Mouse (Mus musculus): ENCODE results near the gene Zdhhc4. TPM values are rescaled to one million over a fixed set of nuclear protein-coding genes. Genes with fewer than 3 reads are reported as not detected.

Zdhhc4 gene
- polyA plus RNA-seq, 1 experiment from 2014 or later: 54.0 TPM

DNA sequence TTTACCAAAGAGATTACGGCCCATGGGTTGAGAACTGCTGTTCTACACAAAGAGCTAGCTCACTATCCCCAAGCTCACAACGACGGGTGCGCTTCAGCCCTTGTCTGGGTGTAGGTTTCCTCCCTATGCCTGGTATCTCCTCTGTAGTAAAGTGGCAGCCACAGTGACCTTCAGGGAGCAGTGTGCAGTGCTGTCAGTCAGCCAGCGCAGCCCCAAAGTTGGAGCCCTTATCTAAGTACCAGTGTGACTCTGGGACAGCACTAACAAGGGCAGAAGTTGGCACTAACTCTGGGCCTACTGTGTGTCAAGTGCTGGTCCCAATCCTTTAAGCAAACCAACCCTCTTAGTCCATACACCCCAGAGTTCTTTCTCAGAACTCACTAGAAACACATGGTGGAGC lies 20.2 kb downstream of the Zdhhc4 start:
- in situ Hi-C loops (cut with MboI; ENCODE audit: low pct_unique_long_range_greater_than_20kb): no loop called here
- DNase-seq (ENCODE audit: low read depth, low spot score) (no peak), ATAC-seq (no peak)
- TF ChIP-seq CTCF (IDR thresholded peaks at IDR 0.05): no peak
- ChIA-PET POLR2A (interaction anchor here (1.5 kb wide), 1 partner anchor 35 kb away, joined by 3 read pairs; no protein-coding TSS in a partner anchor), CTCF (interaction anchor here (1.3 kb wide), 1 partner anchor 13 kb away, joined by 5 read pairs; no protein-coding TSS in a partner anchor)
- H3K27me3 ChIP-seq: no peaks in the 10 kb centered on the region

DNA sequence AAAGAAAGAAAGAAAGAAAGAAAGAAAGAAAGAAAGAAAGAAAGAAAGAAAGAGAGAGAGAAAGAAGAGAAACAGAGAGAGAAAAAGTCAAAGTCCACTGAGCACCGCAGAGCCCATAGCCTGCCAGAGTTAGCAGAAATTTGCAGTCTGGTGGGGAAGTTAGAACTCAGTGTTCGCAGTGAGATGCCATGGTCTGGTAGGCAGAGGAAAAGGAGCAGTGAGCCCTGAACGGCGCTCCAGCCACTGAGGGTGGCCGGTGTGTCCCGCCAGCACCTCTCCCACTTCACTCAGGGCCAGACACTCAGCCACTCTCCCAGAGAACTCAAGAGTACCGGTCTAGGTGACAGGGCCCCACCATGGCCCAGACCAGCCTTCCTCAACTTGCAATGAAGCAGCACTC lies 24.8 kb downstream of the Zdhhc4 start:
- no peak for DNase-seq (ENCODE audit: low read depth, low spot score)
- POLR2A ChIA-PET: no interaction called here
- H3K27me3 ChIP-seq: no peaks in the 10 kb centered on the region
- CTCF ChIA-PET: no interaction called here
- in situ Hi-C loops (cut with MboI; ENCODE audit: low pct_unique_long_range_greater_than_20kb): no loop called here
- no peak for ATAC-seq
- no peak for TF ChIP-seq CTCF (IDR thresholded peaks at IDR 0.05)

DNA sequence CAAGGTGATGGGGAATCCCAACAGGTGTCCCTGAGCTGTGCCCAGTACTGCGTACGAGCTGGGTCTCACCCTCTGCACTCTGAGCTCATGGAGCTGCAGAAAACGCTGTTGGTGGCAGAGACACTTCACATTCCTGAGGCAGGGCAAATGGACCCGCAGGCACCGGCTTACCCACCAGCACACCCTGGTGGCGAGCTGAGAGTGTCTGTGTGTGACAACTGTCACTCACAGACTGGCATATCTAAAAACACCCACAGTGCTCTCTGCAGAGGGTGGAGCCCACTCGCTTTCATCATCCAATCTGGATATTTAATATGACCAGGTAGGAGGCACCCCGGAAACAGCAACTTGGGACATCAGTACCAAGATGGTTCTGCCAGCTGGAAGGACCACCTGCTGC lies 27.8 kb downstream of the Zdhhc4 start:
- POLR2A ChIA-PET: no interaction called here
- in situ Hi-C loops (cut with MboI; ENCODE audit: low pct_unique_long_range_greater_than_20kb): no loop called here
- DNase-seq (ENCODE audit: low read depth, low spot score) (no peak), ATAC-seq (no peak)
- TF ChIP-seq CTCF (IDR thresholded peaks at IDR 0.05): no peak
- CTCF ChIA-PET: interaction anchor here (1.2 kb wide), 1 partner anchor 216 kb away, joined by 4 read pairs; no protein-coding TSS in a partner anchor
- no peaks in the 10 kb centered on the region for H3K27me3 ChIP-seq

DNA sequence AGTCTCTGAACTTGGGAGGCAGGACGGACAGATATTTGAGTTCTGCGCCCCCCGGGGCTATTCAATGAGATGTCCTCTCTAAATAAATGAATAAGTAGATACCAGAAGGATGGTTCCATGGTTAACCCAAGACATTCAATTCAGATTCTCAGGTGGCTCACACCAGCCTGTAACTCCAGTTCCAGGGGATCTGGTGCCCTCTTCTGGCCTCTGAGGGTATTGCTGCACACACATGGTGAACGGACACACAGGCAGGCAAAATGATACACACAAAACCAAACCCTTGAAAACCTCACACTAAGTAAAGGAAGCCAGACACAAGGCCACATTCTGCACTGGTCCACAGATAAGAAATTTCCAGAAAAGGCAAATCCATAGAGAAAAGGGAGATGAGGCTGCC lies 29.4 kb downstream of the Zdhhc4 start:
- no peaks in the 10 kb centered on the region for H3K27me3 ChIP-seq
- DNase-seq (ENCODE audit: low read depth, low spot score): no peak
- POLR2A ChIA-PET: no interaction called here
- no peak for TF ChIP-seq CTCF (IDR thresholded peaks at IDR 0.05)
- ATAC-seq: no peak
- CTCF ChIA-PET: no interaction called here
- in situ Hi-C loops (cut with MboI; ENCODE audit: low pct_unique_long_range_greater_than_20kb): loop anchor here (5.0 kb wide), 1 partner anchor 62 kb away; the partner anchor contains the start of gene Zfp12

DNA sequence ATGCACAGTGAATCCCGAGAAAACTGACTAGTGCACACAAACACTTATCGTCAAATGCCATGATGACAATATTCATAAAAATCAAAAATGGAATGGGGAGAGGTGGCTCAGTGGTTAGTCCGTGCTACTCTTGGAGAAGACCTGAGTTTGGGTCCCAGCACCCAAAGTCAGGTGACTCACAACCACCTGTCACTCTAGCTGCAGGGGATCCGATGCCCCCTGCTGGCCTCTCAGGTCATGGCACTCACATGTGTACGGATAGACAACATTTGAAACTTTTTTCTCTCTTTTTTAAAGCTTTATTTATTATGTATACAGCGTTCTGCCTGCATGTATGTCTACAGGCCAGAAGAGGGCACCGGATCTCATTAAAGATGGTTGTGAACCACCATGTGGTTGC lies 30.7 kb downstream of the Zdhhc4 start:
- no peaks in the 10 kb centered on the region for H3K27me3 ChIP-seq
- ATAC-seq (no peak), DNase-seq (ENCODE audit: low read depth, low spot score) (no peak)
- TF ChIP-seq CTCF (IDR thresholded peaks at IDR 0.05): no peak
- in situ Hi-C loops (cut with MboI; ENCODE audit: low pct_unique_long_range_greater_than_20kb): loop anchor here (5.0 kb wide), 1 partner anchor 61 kb away; the partner anchor contains the start of gene Zfp12
- ChIA-PET CTCF (no interaction called here), POLR2A (interaction anchor here (1.5 kb wide), 1 partner anchor 26 kb away, joined by 3 read pairs; no protein-coding TSS in a partner anchor)

DNA sequence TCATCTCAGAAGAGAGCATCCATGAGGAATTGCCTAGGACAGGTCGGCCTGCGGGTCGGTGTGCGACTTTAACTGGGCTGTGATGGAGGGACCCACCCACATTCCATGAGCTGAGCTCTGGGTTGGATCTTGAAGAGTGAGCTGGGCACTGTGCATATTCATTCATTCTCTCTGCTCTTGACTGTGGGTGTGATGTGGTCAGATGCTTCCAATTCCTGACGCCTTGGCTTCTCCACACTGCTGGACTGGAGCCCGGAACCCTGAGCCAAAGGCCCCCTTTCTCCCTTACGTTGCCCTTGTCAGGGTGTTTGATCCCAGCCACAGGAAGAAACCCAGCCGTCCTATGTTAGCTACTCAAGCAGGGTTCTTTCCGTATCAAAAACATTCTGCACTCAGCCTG lies 31.1 kb downstream of the Zdhhc4 start:
- in situ Hi-C loops (cut with MboI; ENCODE audit: low pct_unique_long_range_greater_than_20kb): loop anchor here (5.0 kb wide), 1 partner anchor 61 kb away; the partner anchor contains the start of gene Zfp12
- ChIA-PET POLR2A (interaction anchor here (1.5 kb wide), 1 partner anchor 26 kb away, joined by 3 read pairs; no protein-coding TSS in a partner anchor), CTCF (no interaction called here)
- TF ChIP-seq CTCF (IDR thresholded peaks at IDR 0.05): no peak
- ATAC-seq (no peak), DNase-seq (ENCODE audit: low read depth, low spot score) (no peak)
- no peaks in the 10 kb centered on the region for H3K27me3 ChIP-seq

DNA sequence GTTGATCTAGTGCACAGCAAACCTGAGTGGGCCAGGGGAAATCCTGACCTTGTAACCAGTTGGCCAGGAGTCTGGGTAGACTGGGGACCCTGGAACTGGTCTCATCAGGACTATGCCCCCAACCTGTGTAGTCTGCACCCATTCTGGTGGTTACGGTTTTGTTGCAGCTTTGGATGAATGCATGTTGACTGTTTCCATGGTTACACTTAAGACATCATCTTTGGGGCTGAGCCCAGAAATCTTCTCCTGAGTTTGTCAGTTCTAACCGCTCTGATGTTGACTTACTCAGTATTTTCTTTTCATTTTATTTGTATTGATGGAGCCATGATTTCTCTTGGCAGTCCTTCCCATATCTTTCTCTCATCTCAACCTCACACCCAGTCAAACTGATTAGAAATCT lies 33.7 kb downstream of the Zdhhc4 start:
- TF ChIP-seq CTCF (IDR thresholded peaks at IDR 0.05): no peak
- DNase-seq (ENCODE audit: low read depth, low spot score) (no peak), ATAC-seq (no peak)
- POLR2A ChIA-PET: interaction anchor here (0.8 to 0.9 kb wide), 2 partner anchors 31 to 472 kb away, joined by 3 read pairs; no protein-coding TSS in a partner anchor
- in situ Hi-C loops (cut with MboI; ENCODE audit: low pct_unique_long_range_greater_than_20kb): loop anchor here (5.0 kb wide), 1 partner anchor 58 kb away; the partner anchor contains the start of gene Zfp12
- CTCF ChIA-PET: interaction anchor here (1.0 to 6.3 kb wide), 3 partner anchors 11 to 14 kb away, joined by 3 to 28 read pairs (median 5); no protein-coding TSS in a partner anchor
- H3K27me3 ChIP-seq: no peaks in the 10 kb centered on the region

DNA sequence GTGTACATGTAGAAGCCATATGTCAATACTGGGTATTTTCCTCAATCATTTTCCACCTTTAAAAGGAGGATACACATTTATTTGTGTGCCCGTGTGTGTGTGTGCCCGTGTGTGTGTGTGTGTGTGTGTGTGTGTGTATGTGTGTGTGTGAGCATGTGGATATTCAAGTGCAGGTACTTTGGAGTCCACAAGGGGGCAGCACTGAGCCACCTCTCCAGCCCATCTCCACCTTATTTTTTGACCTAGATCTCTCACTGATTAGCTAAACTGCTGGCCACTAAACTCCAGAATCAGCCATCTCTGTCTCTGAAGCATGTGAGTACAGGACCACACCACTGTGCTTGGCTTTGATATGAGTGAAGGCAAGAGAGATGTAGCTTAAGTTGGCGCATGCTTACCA lies 34.2 kb downstream of the Zdhhc4 start:
- ATAC-seq (no peak), DNase-seq (ENCODE audit: low read depth, low spot score) (no peak)
- no peak for TF ChIP-seq CTCF (IDR thresholded peaks at IDR 0.05)
- POLR2A ChIA-PET: interaction anchor here (0.8 to 1.6 kb wide), 3 partner anchors 20 to 472 kb away, joined by 3 to 5 read pairs (median 3); partner anchors contain the start of gene E130309D02Rik
- no peaks in the 10 kb centered on the region for H3K27me3 ChIP-seq
- in situ Hi-C loops (cut with MboI; ENCODE audit: low pct_unique_long_range_greater_than_20kb): loop anchor here (5.0 kb wide), 1 partner anchor 58 kb away; the partner anchor contains the start of gene Zfp12
- CTCF ChIA-PET: interaction anchor here (1.0 to 6.3 kb wide), 3 partner anchors 11 to 14 kb away, joined by 3 to 28 read pairs (median 5); no protein-coding TSS in a partner anchor

DNA sequence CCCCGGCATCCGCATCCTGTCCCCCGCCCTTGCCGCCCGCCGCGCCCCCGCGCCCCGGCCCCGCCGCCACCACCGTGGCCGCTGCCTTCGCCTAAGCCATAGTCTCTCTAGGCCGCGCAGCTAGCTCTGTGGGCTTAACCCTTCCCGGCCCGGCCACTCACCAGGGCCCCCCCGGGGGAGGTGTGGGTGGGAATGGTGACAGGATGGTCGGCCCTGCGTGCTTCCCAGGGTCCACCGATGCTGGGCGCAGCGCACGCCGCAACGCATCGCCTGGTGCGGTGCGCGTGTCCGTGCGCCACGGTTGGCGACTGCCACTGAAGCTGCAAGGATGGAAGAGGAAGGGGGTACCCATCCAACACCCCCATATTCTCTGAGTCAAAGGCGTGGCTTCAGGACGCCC lies 35.7 kb downstream of the Zdhhc4 start, which contains the start of gene Zfp853:
Zfp853 (minus strand) TSS at position 220 of the 400 bp plus-strand sequence.
- no peak for ATAC-seq
- H3K27me3 ChIP-seq: no peaks in the 10 kb centered on the region

DNA sequence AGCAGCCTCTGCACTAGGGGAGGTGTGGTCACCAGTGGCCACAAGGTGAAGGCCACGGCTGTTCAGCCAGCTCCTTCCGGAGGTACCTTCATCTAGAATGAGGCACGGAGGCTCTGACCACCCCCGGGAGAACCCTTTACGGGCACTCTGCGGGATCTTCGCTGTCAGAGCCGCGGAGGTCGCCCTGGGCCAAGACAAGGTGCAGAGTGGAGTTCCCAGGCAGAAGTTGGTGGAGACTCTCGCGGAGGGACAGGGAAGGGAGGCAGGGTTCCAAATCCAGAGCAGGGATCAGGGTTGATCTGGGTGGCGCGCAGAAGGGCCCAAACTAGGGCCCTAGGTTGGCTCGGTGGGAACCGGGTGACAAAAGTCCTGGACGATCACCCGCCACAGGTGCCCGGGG lies 36.2 kb downstream of the Zdhhc4 start:
- CTCF ChIA-PET: interaction anchor here (6.3 kb wide), 1 partner anchor 11 kb away, joined by 28 read pairs; no protein-coding TSS in a partner anchor
- TF ChIP-seq CTCF (IDR thresholded peaks at IDR 0.05): no peak
- DNase-seq (ENCODE audit: low read depth, low spot score): no peak
- in situ Hi-C loops (cut with MboI; ENCODE audit: low pct_unique_long_range_greater_than_20kb): no loop called here
- no peak for ATAC-seq
- POLR2A ChIA-PET: no interaction called here
- no peaks in the 10 kb centered on the region for H3K27me3 ChIP-seq

More for the DNA sequence above, 35.7 kb downstream of the Zdhhc4 start, which contains the start of gene Zfp853:
- ChIA-PET POLR2A (interaction anchor here (1.6 kb wide), 1 partner anchor 22 kb away, joined by 5 read pairs; the partner anchor contains the start of gene E130309D02Rik), CTCF (interaction anchor here (1.2 to 6.3 kb wide), 2 partner anchors 12 to 13 kb away, joined by 3 to 28 read pairs; no protein-coding TSS in a partner anchor)
- in situ Hi-C loops (cut with MboI; ENCODE audit: low pct_unique_long_range_greater_than_20kb): no loop called here
- TF ChIP-seq CTCF (IDR thresholded peaks at IDR 0.05): no peak
- no peak for DNase-seq (ENCODE audit: low read depth, low spot score)

DNA sequence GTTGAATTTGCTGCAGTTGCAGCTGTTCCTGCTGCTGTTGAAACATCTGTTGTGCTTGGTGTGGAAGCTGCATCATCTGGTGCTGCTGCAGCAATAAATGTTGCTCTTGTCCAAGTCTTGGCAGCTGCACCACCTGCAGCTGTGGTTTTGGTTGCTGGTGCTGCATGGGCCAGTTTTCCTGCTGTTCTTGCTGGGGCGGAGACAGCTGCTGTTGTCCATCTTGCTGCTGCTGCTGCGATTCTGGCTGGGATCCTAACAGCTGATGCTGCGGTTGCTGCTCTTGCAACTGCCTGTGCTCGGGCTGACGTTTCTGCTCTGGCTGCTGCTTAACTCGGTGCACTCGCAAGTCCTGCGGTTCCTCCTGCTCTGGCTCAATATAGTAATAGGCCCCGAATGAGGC lies 39.8 kb downstream of the Zdhhc4 start:
- CTCF ChIA-PET: interaction anchor here (1.6 kb wide), 1 partner anchor 15 kb away, joined by 5 read pairs; no protein-coding TSS in a partner anchor
- POLR2A ChIA-PET: no interaction called here
- DNase-seq (ENCODE audit: low read depth, low spot score) (no peak), ATAC-seq (no peak)
- TF ChIP-seq CTCF (IDR thresholded peaks at IDR 0.05): no peak
- in situ Hi-C loops (cut with MboI; ENCODE audit: low pct_unique_long_range_greater_than_20kb): loop anchor here (10.0 kb wide), 1 partner anchor 204 kb away; no protein-coding TSS in a partner anchor
- H3K27me3 ChIP-seq: no peaks in the 10 kb centered on the region

All from Patski (cell line).